Mouse (Mus musculus) lung, adult 2 months (tissue): ENCODE results near the gene Shank1. TPM values are rescaled to one million over a fixed set of nuclear protein-coding genes. Genes with fewer than 3 reads are reported as not detected.

Source experiments
- DNase-seq: peaks from one replicate; pipeline ENCODE4 v3.0.0; 2022
- H3K4me1 ChIP-seq: fragments of 200-500 bp; 2 replicates; pipeline ENCODE4 v1.6.1; 2011; ENCODE audit warnings: low read length; ENCODE audit not compliant: control insufficient read depth, insufficient read depth
- H3K4me3 ChIP-seq: fragments of 200-500 bp; replicated peaks from 2 replicates; pipeline ENCODE3; 2011; ENCODE audit warnings: low read depth, mild to moderate bottlenecking, control low read depth, low read length; ENCODE audit errors: extremely low read depth
- CTCF ChIP-seq: fragments of 200-500 bp; IDR thresholded peaks from 2 replicates; pipeline ENCODE4 v1.5.1; 2011; ENCODE audit warnings: mild to moderate bottlenecking, low read length, control low read depth; ENCODE audit not compliant: insufficient read depth
- POLR2A ChIP-seq: fragments of 200-500 bp; IDR thresholded peaks from 2 replicates; pipeline ENCODE4 v1.6.1; 2011; ENCODE audit warnings: low read depth, mild to moderate bottlenecking, control low read depth, low read length, borderline replicate concordance; ENCODE audit errors: extremely low read depth
- WGBS: fragments of 180-500 bp; shearing (Covaris S2); methylation state at CpG from one replicate; pipeline ENCODE4 v1.1.7; 2018; 5-methylcytosine and 5-hydroxymethylcytosine counted together
- polyA plus RNA-seq: library from polyadenylated mRNA; depleted of rRNA; stranded (reverse); fragments of >200 nt; gene quantifications from 2 replicates; pipeline ENCODE4 v1.2.3, GENCODE M21; 2012; rRNA removed

Shank1 gene
- polyA plus RNA-seq, 1 experiment, result 0.65 TPM

DNA sequence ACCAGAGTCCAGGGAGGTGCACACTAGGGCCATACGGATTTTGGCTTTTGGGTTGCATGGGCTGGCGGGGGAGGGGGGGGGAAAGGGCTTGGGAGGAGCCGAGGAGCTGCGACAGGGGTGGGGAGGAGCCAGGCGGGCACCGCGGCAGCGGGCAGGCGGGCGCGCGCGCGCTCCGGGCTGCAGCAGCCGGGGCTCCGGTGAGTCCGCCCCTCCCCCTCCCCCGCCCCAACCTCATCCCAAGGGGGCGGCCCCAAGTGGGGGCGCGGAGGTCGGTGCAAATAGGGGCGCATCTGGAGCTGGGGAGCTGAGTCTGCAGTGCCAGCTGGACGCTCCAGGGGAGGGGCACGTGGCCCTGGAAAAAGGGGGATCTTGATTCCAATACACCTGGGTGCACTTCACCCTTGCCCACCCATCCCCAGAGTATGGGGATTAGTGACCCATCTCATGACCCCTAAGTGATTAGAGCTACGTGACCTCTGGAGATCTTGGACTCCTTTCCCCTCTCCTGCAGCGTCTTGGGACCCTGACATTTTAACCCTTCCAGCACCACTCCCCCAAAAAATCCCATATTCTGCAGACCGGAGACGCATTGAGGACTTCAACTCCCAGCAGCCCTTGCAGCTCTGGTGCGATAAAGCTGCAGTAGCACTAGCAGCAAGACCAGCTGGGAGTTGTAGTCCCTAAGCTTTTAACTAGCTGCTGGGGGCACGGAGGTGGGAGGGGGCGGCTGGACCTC is 74.1 kb downstream of the Shank1 start, which contains the start of gene Syt3:
Syt3 (plus strand) TSS at position 123 of the 736 bp plus-strand sequence.
- TF ChIP-seq CTCF (no peak), POLR2A (no peak)
- WGBS, result 2% methylated on average over 26 of the region's 33 CpGs
- peak; percentile 68 for DNase-seq
- peaks cover 2% of the 10 kb centered on the region; the same call in 1 of the 2 replicates for H3K4me1 ChIP-seq
- H3K4me3 ChIP-seq, result peak within 1 kb of the TSS; percentile 62

DNA sequence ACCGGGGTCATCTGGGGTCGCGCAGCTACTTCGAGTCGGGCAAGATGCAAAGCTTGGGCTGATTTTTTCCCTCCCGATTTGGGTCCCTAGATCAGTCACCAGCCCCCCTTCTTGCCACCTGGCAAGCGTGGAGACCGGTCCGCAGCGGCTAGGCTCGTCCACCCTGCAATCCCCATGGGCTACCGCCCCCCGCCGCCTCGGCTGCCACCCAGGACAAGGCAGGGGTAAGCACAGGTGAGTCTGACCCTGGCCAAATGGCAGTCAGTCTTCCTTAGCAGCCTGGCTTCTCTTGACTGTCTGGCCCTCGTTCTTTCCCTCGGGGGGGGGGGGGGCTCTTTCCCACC is 74.6 kb downstream of the Shank1 start:
- H3K4me1 ChIP-seq, result peaks cover 2% of the 10 kb centered on the region; the same call in 1 of the 2 replicates
- DNase-seq, result no peak
- WGBS, result under 1% methylated on average over 17 of the region's 17 CpGs
- TF ChIP-seq CTCF, result no peak
- TF ChIP-seq POLR2A, result no peak
- peak overlapping the region; percentile 44 for H3K4me3 ChIP-seq

DNA sequence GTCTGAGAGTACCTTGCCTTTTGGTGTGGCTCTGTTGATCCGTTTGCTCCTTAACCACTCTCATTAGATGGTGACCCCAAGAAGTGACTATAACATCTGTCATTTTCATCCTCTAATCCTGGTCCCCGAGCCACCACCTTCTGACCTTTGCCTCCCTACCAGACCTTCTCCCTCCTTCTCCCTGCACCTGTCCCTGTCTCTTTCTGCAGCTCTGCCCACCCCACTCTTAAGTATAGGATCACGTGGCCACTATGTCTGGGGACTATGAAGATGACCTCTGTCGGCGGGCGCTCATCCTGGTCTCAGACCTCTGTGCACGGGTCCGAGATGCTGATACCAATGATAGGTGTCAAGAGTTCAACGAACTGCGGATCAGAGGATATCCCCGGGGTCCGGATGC is 75.7 kb downstream of the Shank1 start, which contains the start of gene 1700008O03Rik:
1700008O03Rik (minus strand) TSS at position 101 of the 400 bp plus-strand sequence.
- no peak for DNase-seq
- WGBS, result 75% methylated on average over 12 of the region's 12 CpGs
- TF ChIP-seq POLR2A, result no peak
- TF ChIP-seq CTCF, result no peak
- H3K4me1 ChIP-seq, result peaks cover 2% of the 10 kb centered on the region; the same call in 1 of the 2 replicates
- H3K4me3 ChIP-seq, result peak within 1 kb of the TSS; percentile 44

DNA sequence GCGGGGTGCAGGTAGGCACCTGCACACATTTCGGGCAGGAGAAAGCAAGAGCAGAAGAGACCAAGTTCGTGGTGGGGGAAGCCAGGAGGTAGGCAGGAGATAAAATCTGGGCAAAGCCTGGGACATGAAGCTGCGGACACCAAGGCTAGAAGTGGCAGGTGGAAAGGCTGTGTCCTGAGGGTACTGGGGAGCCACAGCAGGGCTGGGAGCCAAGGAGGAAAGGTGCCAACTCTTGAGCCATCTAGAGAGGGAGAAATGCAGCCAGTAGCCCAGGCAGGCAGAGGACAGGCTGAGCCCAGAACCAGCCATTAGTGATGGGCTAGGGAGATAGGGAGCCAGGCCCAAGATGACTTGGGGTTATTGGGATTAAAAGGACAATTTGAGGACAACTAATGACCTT is 81.8 kb downstream of the Shank1 start:
- no peak for TF ChIP-seq CTCF
- TF ChIP-seq POLR2A, result no peak
- no peak overlapping the region for H3K4me3 ChIP-seq
- H3K4me1 ChIP-seq, result no peaks in the 10 kb centered on the region
- DNase-seq, result no peak
- WGBS, result 80% methylated on average over 4 of the region's 4 CpGs

DNA sequence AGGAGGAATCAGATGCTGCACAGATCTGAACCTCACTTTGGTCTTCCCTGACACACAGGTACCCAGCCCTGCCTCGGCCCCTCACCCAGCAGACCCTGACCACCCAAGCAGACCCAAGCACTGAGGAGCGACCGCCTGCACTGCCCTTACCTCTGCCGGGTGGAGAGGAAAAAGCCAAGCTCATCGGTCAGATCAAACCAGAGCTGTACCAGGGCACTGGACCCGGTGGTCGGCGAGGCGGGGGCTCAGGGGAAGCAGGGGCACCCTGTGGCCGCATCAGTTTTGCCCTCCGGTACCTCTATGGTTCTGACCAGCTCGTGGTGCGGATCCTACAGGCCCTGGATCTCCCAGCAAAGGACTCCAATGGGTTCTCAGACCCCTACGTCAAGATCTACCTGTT is 82.3 kb downstream of the Shank1 start:
- TF ChIP-seq CTCF, result no peak
- no peak for TF ChIP-seq POLR2A
- WGBS, result 81% methylated on average over 14 of the region's 14 CpGs
- no peak for DNase-seq
- H3K4me3 ChIP-seq, result no peak overlapping the region
- no peaks in the 10 kb centered on the region for H3K4me1 ChIP-seq

DNA sequence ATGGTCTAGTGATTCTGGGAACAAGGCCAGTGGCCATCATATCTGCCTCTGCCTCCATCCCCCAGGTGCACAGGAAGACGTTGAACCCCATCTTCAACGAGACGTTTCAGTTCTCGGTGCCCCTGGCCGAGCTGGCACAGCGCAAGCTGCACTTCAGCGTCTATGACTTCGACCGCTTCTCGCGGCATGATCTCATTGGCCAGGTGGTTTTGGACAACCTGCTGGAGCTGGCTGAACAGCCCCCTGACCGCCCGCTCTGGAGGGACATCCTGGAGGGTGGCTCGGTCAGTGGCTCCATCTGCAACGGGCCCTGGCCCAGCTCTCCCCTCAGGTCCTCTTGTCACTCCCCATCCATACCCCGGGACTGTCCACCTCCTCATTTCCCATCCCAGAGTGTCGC is 83.2 kb downstream of the Shank1 start:
- Histone ChIP-seq H3K4me3 (no peak overlapping the region), H3K4me1 (no peaks in the 10 kb centered on the region)
- TF ChIP-seq CTCF (no peak), POLR2A (no peak)
- 88% methylated on average over 17 of the region's 17 CpGs for WGBS
- DNase-seq, result no peak

DNA sequence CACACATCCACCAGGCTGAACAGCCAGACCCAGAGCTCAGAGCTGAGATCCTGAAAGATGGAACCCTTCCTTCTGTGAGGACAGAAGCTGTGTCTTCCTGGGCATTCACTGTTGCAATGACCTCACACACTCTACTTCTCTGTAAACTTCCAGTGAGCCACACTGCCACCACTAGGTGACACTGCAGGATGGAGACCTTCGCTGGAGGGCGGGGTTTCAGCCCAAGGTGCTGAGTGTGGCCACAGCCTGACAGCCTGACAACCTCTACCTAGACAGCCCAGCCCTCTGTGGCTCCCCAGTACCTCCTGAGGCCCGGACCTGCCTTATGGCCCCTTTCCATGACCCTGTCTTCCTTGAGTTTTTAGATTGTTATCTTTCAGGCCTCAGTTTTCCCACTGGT is 88.5 kb downstream of the Shank1 start:
- H3K4me1 ChIP-seq, result no peaks in the 10 kb centered on the region
- peak; percentile 37 for DNase-seq
- H3K4me3 ChIP-seq, result no peak overlapping the region
- 12% methylated on average over 3 of the region's 3 CpGs for WGBS
- peak; percentile 56; the same call in 1 of the 2 replicates for TF ChIP-seq CTCF
- no peak for TF ChIP-seq POLR2A

DNA sequence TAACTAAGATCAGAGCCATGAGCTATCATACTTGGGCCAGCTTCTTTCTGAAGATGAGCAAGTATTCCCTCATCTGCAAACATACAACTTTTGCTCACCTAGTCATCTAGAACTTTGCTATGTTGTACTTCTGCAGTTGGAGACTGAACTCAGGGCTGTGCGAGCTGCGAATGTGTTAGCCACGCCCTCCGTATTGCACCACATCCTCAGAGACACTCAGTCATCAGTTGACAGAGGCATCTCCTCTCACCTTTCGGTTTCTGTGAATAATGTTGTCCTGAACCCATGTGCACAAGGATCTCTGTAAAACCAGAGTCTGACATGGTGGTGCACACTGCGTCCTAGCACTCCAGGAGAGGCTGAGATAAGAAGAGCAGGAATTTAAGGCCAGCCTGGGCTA is 91.6 kb downstream of the Shank1 start:
- H3K4me1 ChIP-seq, result no peaks in the 10 kb centered on the region
- 67% methylated on average over 6 of the region's 6 CpGs for WGBS
- TF ChIP-seq POLR2A (no peak), CTCF (no peak)
- H3K4me3 ChIP-seq, result no peak overlapping the region
- no peak for DNase-seq

DNA sequence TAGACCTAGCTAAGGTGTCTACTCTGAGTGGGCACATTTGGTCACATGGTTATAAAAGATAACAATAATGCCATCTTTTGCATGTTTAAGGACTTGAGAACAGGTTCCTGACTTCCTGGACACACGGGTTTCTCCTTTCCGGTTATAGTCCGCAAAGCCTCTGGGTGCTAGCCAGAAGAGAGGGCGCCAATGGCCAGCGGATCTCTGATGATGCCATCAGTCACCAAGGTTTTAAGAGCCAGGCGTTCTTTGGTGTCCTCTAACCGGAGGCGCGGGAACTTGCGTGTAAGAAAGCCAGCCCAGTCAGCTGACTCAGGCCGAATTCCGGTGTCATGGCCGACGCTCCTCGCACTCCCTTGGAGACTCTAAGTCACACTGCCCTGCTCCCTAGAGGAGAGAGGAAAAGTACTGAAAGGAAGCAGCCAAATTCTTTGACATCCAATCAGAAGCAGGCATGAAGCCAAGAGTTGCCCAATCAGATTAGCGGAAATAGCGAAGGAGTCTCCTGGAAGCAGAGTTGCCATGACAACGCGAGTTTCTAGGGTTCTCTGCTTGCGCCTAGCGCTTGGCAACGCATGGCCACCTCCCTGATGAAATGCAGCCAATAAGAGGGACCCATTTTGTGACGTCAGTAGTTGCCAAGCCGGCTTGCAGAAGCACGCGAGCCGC is 95.4 kb downstream of the Shank1 start:
- DNase-seq, result peak; percentile 59
- TF ChIP-seq CTCF (no peak), POLR2A (peak; percentile 16; the same call in 1 of the 2 replicates)
- WGBS, result 2% methylated on average over 27 of the region's 27 CpGs
- Histone ChIP-seq H3K4me3 (peak overlapping the region; percentile 52), H3K4me1 (no peaks in the 10 kb centered on the region)

DNA sequence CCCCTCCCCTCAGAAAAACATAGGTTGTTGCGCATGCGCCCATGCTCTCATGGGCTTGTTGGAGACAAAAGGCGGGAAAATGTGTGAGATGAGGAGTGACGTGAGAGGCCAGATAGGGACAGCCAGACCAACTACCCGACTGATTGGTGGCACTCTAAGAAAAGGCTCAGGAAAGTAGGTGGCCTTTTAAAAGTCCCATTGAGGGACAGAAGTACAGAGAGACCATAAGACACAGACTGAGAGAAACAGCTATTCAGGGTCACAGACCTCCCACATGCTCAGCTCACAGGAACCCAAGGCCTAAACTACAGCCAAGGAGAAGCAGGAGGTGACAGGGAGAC is 95.9 kb downstream of the Shank1 start:
- TF ChIP-seq POLR2A (no peak), CTCF (no peak)
- 4% methylated on average over 5 of the region's 5 CpGs for WGBS

More for the DNA sequence above, 95.9 kb downstream of the Shank1 start:
- no peaks in the 10 kb centered on the region for H3K4me1 ChIP-seq
- H3K4me3 ChIP-seq, result peak overlapping the region; percentile 6
- no peak for DNase-seq

Other genes with a start within 250 kb of the Shank1 start
- gene Klk1b21, start 207.9 kb upstream of the Shank1 start, polyA plus RNA-seq, result not detected in 2 replicates
- gene Klk1b22, start 197.6 kb upstream of the Shank1 start, polyA plus RNA-seq, result not detected in 2 replicates
- not detected in 2 replicates for gene Klk1b16, start 173.5 kb upstream of the Shank1 start, polyA plus RNA-seq
- not detected in 2 replicates for gene Klk1b24, start 122.0 kb upstream of the Shank1 start, polyA plus RNA-seq
- gene Klk1b3, start 112.1 kb upstream of the Shank1 start, polyA plus RNA-seq, result not detected in 2 replicates
- gene Klk1b4, start 102.8 kb upstream of the Shank1 start, polyA plus RNA-seq, result 0.15 TPM in 1 of 2 replicates, not detected in the other
- gene Klk1b5, start 94.3 kb upstream of the Shank1 start, polyA plus RNA-seq, result not detected in 2 replicates
- gene Klk1, start 84.9 kb upstream of the Shank1 start, polyA plus RNA-seq, result 1.9 and 18.3 TPM in 2 replicates
- gene Gm36864, start 74.1 kb upstream of the Shank1 start, polyA plus RNA-seq, result not detected in 2 replicates
- gene 1700028J19Rik, start 63.6 kb upstream of the Shank1 start, polyA plus RNA-seq, result 0.85 and 1.1 TPM in 2 replicates
- 60.0 and 63.7 TPM in 2 replicates for gene 2410002F23Rik, start 63.5 kb upstream of the Shank1 start, polyA plus RNA-seq
- gene Acp4, start 52.9 kb upstream of the Shank1 start, polyA plus RNA-seq, result not detected in 2 replicates
- not detected in 2 replicates for gene Gm15517, start 48.8 kb upstream of the Shank1 start, polyA plus RNA-seq
- 9.4 and 11.5 TPM in 2 replicates for gene Clec11a, start 3.4 kb upstream of the Shank1 start, polyA plus RNA-seq
- 2.8 and 3.1 TPM in 2 replicates for gene Syt3, start 73.8 kb downstream of the Shank1 start, polyA plus RNA-seq
- gene 1700008O03Rik, start 75.6 kb downstream of the Shank1 start, polyA plus RNA-seq, result 0.98 and 1.2 TPM in 2 replicates
- 4.5 and 4.9 TPM in 2 replicates for gene Lrrc4b, start 118.8 kb downstream of the Shank1 start, polyA plus RNA-seq
- gene Aspdh, start 155.1 kb downstream of the Shank1 start, polyA plus RNA-seq, result 0.24 and 0.50 TPM in 2 replicates
- 164 and 175 TPM in 2 replicates for gene Josd2, start 157.7 kb downstream of the Shank1 start, polyA plus RNA-seq
- gene Emc10, start 186.3 kb downstream of the Shank1 start, polyA plus RNA-seq, result 250 and 268 TPM in 2 replicates
- 9.5 and 10.3 TPM in 2 replicates for gene Fam71e1, start 186.3 kb downstream of the Shank1 start, polyA plus RNA-seq
- gene Mybpc2, start 214.4 kb downstream of the Shank1 start, polyA plus RNA-seq, result 1.0 and 10.5 TPM in 2 replicates
- 11.2 and 11.7 TPM in 2 replicates for gene Spib, start 221.8 kb downstream of the Shank1 start, polyA plus RNA-seq
- gene Pold1, start 238.6 kb downstream of the Shank1 start, polyA plus RNA-seq, result 34.3 and 38.3 TPM in 2 replicates
- gene Nr1h2, start 243.7 kb downstream of the Shank1 start, polyA plus RNA-seq, result 194 and 216 TPM in 2 replicates